Mouse (Mus musculus): ENCODE measurements around the gene Wasf3. TPM values are rescaled to one million over a fixed set of nuclear protein-coding genes. Genes with fewer than 3 reads are reported as not detected.
A peak's percentile ranks its signal among the peaks of the same experiment; 100 is the strongest.

Wasf3 gene
- total and polyA plus RNA-seq, 3 experiments = not detected

DNA sequence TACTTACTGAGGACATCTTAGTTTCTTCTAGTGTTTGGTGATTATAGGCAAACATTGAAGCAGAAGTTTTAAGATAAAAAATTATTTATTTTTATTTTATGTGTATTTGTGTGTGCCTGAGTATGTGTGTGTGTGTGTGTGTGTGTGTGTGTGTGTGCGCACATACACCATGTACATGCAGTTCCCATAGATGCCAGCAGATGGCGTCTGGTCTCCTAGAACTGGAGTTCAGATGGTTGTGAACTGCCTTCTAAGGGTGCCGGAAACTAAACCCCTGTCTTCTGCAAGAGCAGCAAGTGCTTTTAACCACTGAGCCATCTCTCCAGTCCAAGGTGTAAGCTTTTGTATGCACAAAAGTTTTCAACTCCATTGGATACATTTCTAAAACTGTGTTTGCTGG lies 2.5 kb upstream of the Wasf3 start:
- no peaks in the 10 kb centered on the region for H3K9me3 ChIP-seq (replicated peaks; ENCODE audit: insufficient read depth, low read length)
- H3K4me3 ChIP-seq (ENCODE audit: control insufficient read depth in 1 of 2, insufficient read depth in 1 of 2, low read depth in 2 of 2, low read length in 2 of 2) = no peak overlapping the region
- no peaks in the 10 kb centered on the region for H3K36me3 ChIP-seq (ENCODE audit: control insufficient read depth in 1 of 2, insufficient read depth in 2 of 2, low read length in 2 of 2)
- H3K27ac ChIP-seq (ENCODE audit: control insufficient read depth, low read depth, low read length) = no peak overlapping the region
- H3K9ac ChIP-seq (ENCODE audit: control insufficient read depth, low read depth, low read length, poor library complexity, severe bottlenecking) = no peak overlapping the region
- H3K27me3 ChIP-seq (ENCODE audit: control insufficient read depth in 1 of 2, insufficient read depth in 2 of 2, low read length in 2 of 2) = no peaks in the 10 kb centered on the region
- H3K79me2 ChIP-seq (ENCODE audit: control insufficient read depth, insufficient read depth, low read length, poor library complexity) = no peaks in the 10 kb centered on the region
- no peaks in the 10 kb centered on the region for H3K4me1 ChIP-seq (ENCODE audit: control insufficient read depth in 1 of 2, insufficient read depth in 2 of 2, low read length in 2 of 2)
- DNase-seq (ENCODE audit: low read depth, low spot score) = peak; percentile 34
- TF ChIP-seq CTCF (IDR thresholded peaks at IDR 0.05 in 2 of 3, conservative IDR thresholded peaks at IDR 0.05 in 1 of 3; ENCODE audit: control insufficient read depth in 1 of 3, insufficient read depth in 1 of 3, low read depth in 2 of 3, low read length in 3 of 3, poor library complexity in 1 of 3, severe bottlenecking in 1 of 3) = peak; percentile 24 to 36 (median 34); a peak in 4 of 6 replicates
- no peak for TF ChIP-seq EP300 (IDR thresholded peaks at IDR 0.05; ENCODE audit: low read depth in 1 of 2, low read length in 2 of 2)
- peak; percentile 32 for TF ChIP-seq SMC3 (IDR thresholded peaks at IDR 0.05; ENCODE audit: low read depth, low read length)

GRCm38 (mm10) chr5:146383401-146383800 lies 1.4 kb upstream of the Wasf3 start:
- Histone ChIP-seq H3K27ac (ENCODE audit: control insufficient read depth, low read depth, low read length) (no peak overlapping the region), H3K9me3 (replicated peaks; ENCODE audit: insufficient read depth, low read length) (no peaks in the 10 kb centered on the region), H3K36me3 (ENCODE audit: control insufficient read depth in 1 of 2, insufficient read depth in 2 of 2, low read length in 2 of 2) (no peaks in the 10 kb centered on the region), H3K4me3 (ENCODE audit: control insufficient read depth in 1 of 2, insufficient read depth in 1 of 2, low read depth in 2 of 2, low read length in 2 of 2) (no peak overlapping the region), H3K27me3 (ENCODE audit: control insufficient read depth in 1 of 2, insufficient read depth in 2 of 2, low read length in 2 of 2) (no peaks in the 10 kb centered on the region), H3K4me1 (ENCODE audit: control insufficient read depth in 1 of 2, insufficient read depth in 2 of 2, low read length in 2 of 2) (no peaks in the 10 kb centered on the region), H3K9ac (ENCODE audit: control insufficient read depth, low read depth, low read length, poor library complexity, severe bottlenecking) (no peak overlapping the region), H3K79me2 (ENCODE audit: control insufficient read depth, insufficient read depth, low read length, poor library complexity) (no peaks in the 10 kb centered on the region)
- no peak for TF ChIP-seq ETS1 (IDR thresholded peaks at IDR 0.05; ENCODE audit: low read depth, low read length)
- TF ChIP-seq POLR2A (IDR thresholded peaks at IDR 0.05; ENCODE audit: control insufficient read depth in 1 of 2, insufficient read depth in 1 of 2, low read depth in 1 of 2, low read length in 2 of 2, poor library complexity in 1 of 2) = no peak
- no peak for TF ChIP-seq NRF1 (IDR thresholded peaks at IDR 0.05; ENCODE audit: insufficient read depth, low read depth, low read length, poor library complexity, severe bottlenecking)
- no peak for TF ChIP-seq USF2 (IDR thresholded peaks at IDR 0.05; ENCODE audit: borderline replicate concordance in 1 of 2, insufficient read depth in 1 of 2, low read depth in 1 of 2, low read length in 2 of 2)
- TF ChIP-seq RCOR1 (IDR thresholded peaks at IDR 0.05; ENCODE audit: low read depth, low read length) = no peak
- TF ChIP-seq POLR2AphosphoS2 (IDR thresholded peaks at IDR 0.05; ENCODE audit: low read length) = no peak
- no peak for TF ChIP-seq GATA1 (IDR thresholded peaks at IDR 0.05; ENCODE audit: low read depth, low read length)
- no peak for TF ChIP-seq KAT2A (conservative IDR thresholded peaks at IDR 0.05; ENCODE audit: low read depth, low read length)
- DNase-seq (ENCODE audit: low read depth, low spot score) = no peak

GRCm38 (mm10) chr5:146385989-146386388 lies 1.2 kb downstream of the Wasf3 start:
- H3K79me2 ChIP-seq (ENCODE audit: control insufficient read depth, insufficient read depth, low read length, poor library complexity) = no peaks in the 10 kb centered on the region
- DNase-seq (ENCODE audit: low read depth, low spot score) = no peak
- no peaks in the 10 kb centered on the region for H3K27me3 ChIP-seq (ENCODE audit: control insufficient read depth in 1 of 2, insufficient read depth in 2 of 2, low read length in 2 of 2)
- H3K27ac ChIP-seq (ENCODE audit: control insufficient read depth, low read depth, low read length) = no peak overlapping the region
- no peak overlapping the region for H3K9ac ChIP-seq (ENCODE audit: control insufficient read depth, low read depth, low read length, poor library complexity, severe bottlenecking)
- no peak overlapping the region for H3K4me3 ChIP-seq (ENCODE audit: control insufficient read depth in 1 of 2, insufficient read depth in 1 of 2, low read depth in 2 of 2, low read length in 2 of 2)
- H3K9me3 ChIP-seq (replicated peaks; ENCODE audit: insufficient read depth, low read length) = no peaks in the 10 kb centered on the region
- TF ChIP-seq BHLHE40 (IDR thresholded peaks at IDR 0.05; ENCODE audit: borderline replicate concordance, low read depth, low read length) (no peak), TAL1 (IDR thresholded peaks at IDR 0.05; ENCODE audit: low read length) (no peak), ZKSCAN1 (IDR thresholded peaks at IDR 0.05; ENCODE audit: low read depth, low read length) (no peak), POLR2A (IDR thresholded peaks at IDR 0.05; ENCODE audit: control insufficient read depth in 1 of 2, insufficient read depth in 1 of 2, low read depth in 1 of 2, low read length in 2 of 2, poor library complexity in 1 of 2) (no peak), EP300 (IDR thresholded peaks at IDR 0.05; ENCODE audit: low read depth in 1 of 2, low read length in 2 of 2) (no peak), USF2 (IDR thresholded peaks at IDR 0.05; ENCODE audit: borderline replicate concordance in 1 of 2, insufficient read depth in 1 of 2, low read depth in 1 of 2, low read length in 2 of 2) (no peak), MYB (IDR thresholded peaks at IDR 0.05; ENCODE audit: low read depth, low read length) (no peak), SIN3A (IDR thresholded peaks at IDR 0.05; ENCODE audit: low read length) (no peak), CHD1 (IDR thresholded peaks at IDR 0.05; ENCODE audit: low read depth, low read length) (no peak), MAZ (IDR thresholded peaks at IDR 0.05; ENCODE audit: low read depth, low read length) (no peak), UBTF (IDR thresholded peaks at IDR 0.05; ENCODE audit: borderline replicate concordance, insufficient read depth, low read depth, low read length) (no peak), TCF12 (IDR thresholded peaks at IDR 0.05; ENCODE audit: low read depth, low read length) (no peak), CTCF (IDR thresholded peaks at IDR 0.05 in 2 of 3, conservative IDR thresholded peaks at IDR 0.05 in 1 of 3; ENCODE audit: control insufficient read depth in 1 of 3, insufficient read depth in 1 of 3, low read depth in 2 of 3, low read length in 3 of 3, poor library complexity in 1 of 3, severe bottlenecking in 1 of 3) (no peak), USF1 (IDR thresholded peaks at IDR 0.05; ENCODE audit: low read depth, low read length) (no peak), RCOR1 (IDR thresholded peaks at IDR 0.05; ENCODE audit: low read depth, low read length) (no peak), ELF1 (IDR thresholded peaks at IDR 0.05; ENCODE audit: low read depth, low read length) (no peak), ZNF384 (IDR thresholded peaks at IDR 0.05; ENCODE audit: low read depth, low read length) (no peak)
- no peaks in the 10 kb centered on the region for H3K36me3 ChIP-seq (ENCODE audit: control insufficient read depth in 1 of 2, insufficient read depth in 2 of 2, low read length in 2 of 2)
- H3K4me1 ChIP-seq (ENCODE audit: control insufficient read depth in 1 of 2, insufficient read depth in 2 of 2, low read length in 2 of 2) = no peaks in the 10 kb centered on the region
